Mouse (Mus musculus) midbrain, embryonic 11.5 days (tissue): ENCODE measurements around the gene Ucma. TPM values are rescaled to one million over a fixed set of nuclear protein-coding genes. Genes with fewer than 3 reads are reported as not detected.
"Not testable (repeated sequence)": the region's sequence is repeated elsewhere in the genome, so short reads cannot be mapped to it uniquely, and the experiment has no call there.

Experiments
- ATAC-seq: fragments of 200-750 bp; cut with Nextera tagmentation; 2 replicates; pipeline ENCODE4 v1.8.0; 2017; ENCODE audit warnings: moderate TSS enrichment, moderate library complexity; ENCODE audit not compliant: low FRiP score
- DNase-seq: peaks from one replicate; pipeline ENCODE4 v3.0.0; 2015; ENCODE audit warnings: low spot score; ENCODE audit errors: missing footprints
- H3K27ac ChIP-seq: fragments of 300-500 bp; sonication (generic); 2 replicates; pipeline ENCODE4 v1.5.1; 2014; ENCODE audit warnings: low read depth, low read length
- H3K27me3 ChIP-seq: fragments of 300-500 bp; sonication (generic); 2 replicates; pipeline ENCODE4 v1.6.1; 2014; ENCODE audit warnings: mild to moderate bottlenecking, low read length, moderate library complexity, mixed read lengths; ENCODE audit not compliant: control insufficient read depth, insufficient read depth
- H3K36me3 ChIP-seq: fragments of 300-500 bp; sonication (generic); 2 replicates; pipeline ENCODE4 v1.6.1; 2014; ENCODE audit warnings: mild to moderate bottlenecking, low read length, moderate library complexity, mixed read lengths; ENCODE audit not compliant: control insufficient read depth, insufficient read depth
- H3K4me1 ChIP-seq: fragments of 300-500 bp; sonication (generic); 2 replicates; pipeline ENCODE4 v1.6.1; 2014; ENCODE audit warnings: low read length; ENCODE audit not compliant: control insufficient read depth, insufficient read depth
- H3K4me2 ChIP-seq: fragments of 300-500 bp; sonication (generic); 2 replicates; pipeline ENCODE4 v1.6.1; 2014; ENCODE audit warnings: mild to moderate bottlenecking, moderate library complexity
- H3K4me3 ChIP-seq: fragments of 300-500 bp; sonication (generic); 2 replicates; pipeline ENCODE4 v1.5.1; 2014; ENCODE audit warnings: low read depth, low read length
- H3K9ac ChIP-seq: fragments of 300-500 bp; sonication (generic); 2 replicates; pipeline ENCODE4 v1.6.1; 2014; ENCODE audit warnings: low read length
- H3K9me3 ChIP-seq: fragments of 300-500 bp; sonication (generic); 2 replicates; pipeline ENCODE4 v1.6.1; 2016; ENCODE audit warnings: low read length; ENCODE audit not compliant: control insufficient read depth
- WGBS: fragments of 180-500 bp; shearing (Covaris S2); extraction: QIAGEN DNeasy Blood & Tissue Kit; methylation state at CpG from one replicate; pipeline ENCODE4 v1.1.7; 2014; 5-methylcytosine and 5-hydroxymethylcytosine counted together
- polyA plus RNA-seq: library from polyadenylated mRNA; unstranded; fragments of >200 nt; fragmentation: Nextera tagmentation; extraction: Ambion mirVana; gene quantifications from 2 replicates; pipeline ENCODE4 v1.2.1, GENCODE M21; 2014

Ucma gene
- polyA plus RNA-seq, result not detected in 2 replicates

GRCm38 (mm10) chr2:4975807-4976206 lies at the start of gene Ucma:
Gene Ucma (plus strand): TSS chr2:4976122.
- H3K36me3 ChIP-seq, result no peaks in the 10 kb centered on the region
- ATAC-seq (no peak), DNase-seq (no peak)
- no peak within 1 kb of the TSS for H3K4me3 ChIP-seq
- no peak within 1 kb of the TSS for H3K9ac ChIP-seq
- no peaks in the 10 kb centered on the region for H3K4me1 ChIP-seq
- no peak within 1 kb of the TSS for H3K27ac ChIP-seq
- no peak within 1 kb of the TSS for H3K4me2 ChIP-seq
- H3K27me3 ChIP-seq, result no peaks in the 10 kb centered on the region
- no peaks in the 10 kb centered on the region for H3K9me3 ChIP-seq
- 82% methylated on average over 5 of the region's 5 CpGs for whole genome bisulfite sequencing

GRCm38 (mm10) chr2:4927391-4927790 lies 48.5 kb upstream of the Ucma start:
- WGBS, result 82% methylated on average over 3 of the region's 3 CpGs

GRCm38 (mm10) chr2:4929230-4929629 lies 46.7 kb upstream of the Ucma start:
- Histone ChIP-seq H3K9me3 (no peaks in the 10 kb centered on the region), H3K4me1 (no peaks in the 10 kb centered on the region), H3K27me3 (no peaks in the 10 kb centered on the region), H3K4me3 (no peak overlapping the region), H3K27ac (no peak overlapping the region), H3K4me2 (no peak overlapping the region), H3K36me3 (peaks cover 3% of the 10 kb centered on the region; the same call in 1 of the 2 replicates), H3K9ac (no peak overlapping the region)
- no peak for ATAC-seq
- no peak for DNase-seq
- WGBS, result 95% methylated on average over 2 of the region's 2 CpGs

More at GRCm38 (mm10) chr2:4927391-4927790, 48.5 kb upstream of the Ucma start:
- Histone ChIP-seq H3K9ac (no peak overlapping the region), H3K4me3 (no peak overlapping the region), H3K9me3 (no peaks in the 10 kb centered on the region), H3K4me1 (no peaks in the 10 kb centered on the region), H3K36me3 (peaks cover 3% of the 10 kb centered on the region; the same call in 1 of the 2 replicates), H3K4me2 (no peak overlapping the region), H3K27ac (no peak overlapping the region), H3K27me3 (no peaks in the 10 kb centered on the region)
- no peak for DNase-seq
- ATAC-seq, result no peak

GRCm38 (mm10) chr2:4934516-4934915 lies 41.4 kb upstream of the Ucma start:
- H3K4me2 ChIP-seq, result no peak overlapping the region
- no peaks in the 10 kb centered on the region for H3K9me3 ChIP-seq
- 95% methylated on average over 9 of the region's 9 CpGs for WGBS
- H3K36me3 ChIP-seq, result peaks cover 7% of the 10 kb centered on the region
- no peak overlapping the region for H3K27ac ChIP-seq
- no peaks in the 10 kb centered on the region for H3K27me3 ChIP-seq
- H3K9ac ChIP-seq, result no peak overlapping the region
- ATAC-seq (no peak), DNase-seq (no peak)
- no peaks in the 10 kb centered on the region for H3K4me1 ChIP-seq
- no peak overlapping the region for H3K4me3 ChIP-seq

- no peak overlapping the region for H3K27ac ChIP-seq
- no peaks in the 10 kb centered on the region for H3K27me3 ChIP-seq
- 90% methylated on average over 7 of the region's 7 CpGs for WGBS
- no peak overlapping the region for H3K4me2 ChIP-seq
- no peak for ATAC-seq
- no peaks in the 10 kb centered on the region for H3K4me1 ChIP-seq
- H3K4me3 ChIP-seq, result no peak overlapping the region
- peaks cover 4% of the 10 kb centered on the region; the same call in 1 of the 2 replicates for H3K36me3 ChIP-seq
- no peak overlapping the region for H3K9ac ChIP-seq
- no peak for DNase-seq
- H3K9me3 ChIP-seq, result no peaks in the 10 kb centered on the region
Measured at GRCm38 (mm10) chr2:4937931-4938330, 38.0 kb upstream of the Ucma start.

GRCm38 (mm10) chr2:4940861-4941260 lies 35.1 kb upstream of the Ucma start:
- Histone ChIP-seq H3K36me3 (peaks cover 4% of the 10 kb centered on the region; the same call in 1 of the 2 replicates), H3K27me3 (no peaks in the 10 kb centered on the region), H3K9ac (no peak overlapping the region), H3K27ac (no peak overlapping the region), H3K4me2 (no peak overlapping the region), H3K4me3 (no peak overlapping the region), H3K4me1 (no peaks in the 10 kb centered on the region), H3K9me3 (no peaks in the 10 kb centered on the region)
- 89% methylated on average over 11 of the region's 11 CpGs for WGBS
- ATAC-seq (no peak), DNase-seq (no peak)

- WGBS, result 94% methylated on average over 8 of the region's 8 CpGs
- not testable (repeated sequence) for H3K9me3 ChIP-seq, DNase-seq, H3K27ac ChIP-seq, H3K9ac ChIP-seq, H3K36me3 ChIP-seq, H3K4me2 ChIP-seq, H3K27me3 ChIP-seq, H3K4me3 ChIP-seq, ATAC-seq, H3K4me1 ChIP-seq
Measured at GRCm38 (mm10) chr2:4949691-4950090, 26.2 kb upstream of the Ucma start.

- ATAC-seq (no peak), DNase-seq (no peak)
- H3K9ac ChIP-seq, result no peak overlapping the region
- H3K9me3 ChIP-seq, result no peaks in the 10 kb centered on the region
- no peaks in the 10 kb centered on the region for H3K36me3 ChIP-seq
- 96% methylated on average over 2 of the region's 2 CpGs for WGBS
- no peaks in the 10 kb centered on the region for H3K27me3 ChIP-seq
- no peak overlapping the region for H3K4me2 ChIP-seq
- no peaks in the 10 kb centered on the region for H3K4me1 ChIP-seq
- H3K27ac ChIP-seq, result no peak overlapping the region
- H3K4me3 ChIP-seq, result no peak overlapping the region
Measured at GRCm38 (mm10) chr2:4950986-4951385, 24.9 kb upstream of the Ucma start.

GRCm38 (mm10) chr2:4954216-4954760 lies 21.6 kb upstream of the Ucma start:
- no peak overlapping the region for H3K9ac ChIP-seq
- WGBS, result 92% methylated on average over 6 of the region's 6 CpGs
- H3K27ac ChIP-seq, result no peak overlapping the region
- DNase-seq (no peak), ATAC-seq (no peak)
- H3K27me3 ChIP-seq, result no peaks in the 10 kb centered on the region
- no peak overlapping the region for H3K4me3 ChIP-seq
- no peaks in the 10 kb centered on the region for H3K36me3 ChIP-seq
- H3K9me3 ChIP-seq, result no peaks in the 10 kb centered on the region
- no peak overlapping the region for H3K4me2 ChIP-seq
- no peaks in the 10 kb centered on the region for H3K4me1 ChIP-seq
